Mouse (Mus musculus): Measurements from ENCODE around the gene Tfap2b.

The Tfap2b gene

GRCm38 (mm10) chr1:19208641-19209358 lies at the start of gene Tfap2b:
TSS of gene Tfap2b (plus strand) at chr1:19208914.
- DNase-seq (ENCODE audit: low read depth, low spot score), result no peak

- DNase-seq (ENCODE audit: low read depth, low spot score), result no peak
Measured at GRCm38 (mm10) chr1:19178742-19179397, 29.8 kb upstream of the Tfap2b start.

- DNase-seq (ENCODE audit: low read depth, low spot score), result no peak
Measured at GRCm38 (mm10) chr1:19205649-19206048, 3.1 kb upstream of the Tfap2b start.

GRCm38 (mm10) chr1:19206194-19206593 lies 2.5 kb upstream of the Tfap2b start:
- no peak for DNase-seq (ENCODE audit: low read depth, low spot score)

- no peak for DNase-seq (ENCODE audit: low read depth, low spot score)
Measured at GRCm38 (mm10) chr1:19207611-19208010, 1.1 kb upstream of the Tfap2b start.

- DNase-seq (ENCODE audit: low read depth, low spot score), result no peak
Measured at GRCm38 (mm10) chr1:19209359-19209745, 638 bp downstream of the Tfap2b start.

GRCm38 (mm10) chr1:19209776-19210175 lies 1.1 kb downstream of the Tfap2b start:
- DNase-seq (ENCODE audit: low read depth, low spot score), result no peak

GRCm38 (mm10) chr1:19210215-19211032 lies 1.7 kb downstream of the Tfap2b start:
- no peak for DNase-seq (ENCODE audit: low read depth, low spot score)

- DNase-seq (ENCODE audit: low read depth, low spot score), result no peak
Measured at GRCm38 (mm10) chr1:19211033-19211405, 2.3 kb downstream of the Tfap2b start.

GRCm38 (mm10) chr1:19211546-19212154 lies 2.9 kb downstream of the Tfap2b start:
- DNase-seq (ENCODE audit: low read depth, low spot score), result no peak

- no peak for DNase-seq (ENCODE audit: low read depth, low spot score)
Measured at GRCm38 (mm10) chr1:19212691-19213090, 4.0 kb downstream of the Tfap2b start.

- DNase-seq (ENCODE audit: low read depth, low spot score), result no peak
Measured at GRCm38 (mm10) chr1:19213171-19213570, 4.5 kb downstream of the Tfap2b start.

- no peak for DNase-seq (ENCODE audit: low read depth, low spot score)
Measured at GRCm38 (mm10) chr1:19213851-19214395, 5.2 kb downstream of the Tfap2b start.

GRCm38 (mm10) chr1:19217391-19217790 lies 8.7 kb downstream of the Tfap2b start:
- no peak for DNase-seq (ENCODE audit: low read depth, low spot score)

GRCm38 (mm10) chr1:19218221-19218620 lies 9.5 kb downstream of the Tfap2b start:
- DNase-seq (ENCODE audit: low read depth, low spot score), result no peak

- DNase-seq (ENCODE audit: low read depth, low spot score), result no peak
Measured at GRCm38 (mm10) chr1:19219381-19219780, 10.7 kb downstream of the Tfap2b start.

- no peak for DNase-seq (ENCODE audit: low read depth, low spot score)
Measured at GRCm38 (mm10) chr1:19220564-19220963, 11.8 kb downstream of the Tfap2b start.

GRCm38 (mm10) chr1:19221601-19222000 lies 12.9 kb downstream of the Tfap2b start:
- DNase-seq (ENCODE audit: low read depth, low spot score), result no peak

- no peak for DNase-seq (ENCODE audit: low read depth, low spot score)
Measured at GRCm38 (mm10) chr1:19226699-19227098, 18.0 kb downstream of the Tfap2b start.

- DNase-seq (ENCODE audit: low read depth, low spot score), result no peak
Measured at GRCm38 (mm10) chr1:19230926-19231573, 22.3 kb downstream of the Tfap2b start.

- no peak for DNase-seq (ENCODE audit: low read depth, low spot score)
Measured at GRCm38 (mm10) chr1:19231574-19232080, 22.9 kb downstream of the Tfap2b start.

All from A20 (cell line).